Mouse (Mus musculus) G1E (cell line): Measurements from ENCODE around the gene Sbno2. TPM values are rescaled to one million over a fixed set of nuclear protein-coding genes. Genes with fewer than 3 reads are reported as not detected.

ENCODE experiments used
- ATAC-seq: 2 replicates; pipeline ENCODE4 v1.8.0; 2016; ENCODE audit warnings: mild to moderate bottlenecking; ENCODE audit not compliant: insufficient number of reproducible peaks, poor library complexity, low FRiP score, severe bottlenecking; ENCODE audit errors: extremely low read depth
- DNase-seq: peaks from one replicate; pipeline ENCODE4 v3.0.0; 2012; ENCODE audit warnings: low spot score
- H3K27me3 ChIP-seq: 2 replicates; pipeline ENCODE4 v1.6.1; 2012; ENCODE audit warnings: mild to moderate bottlenecking, low read length, inconsistent platforms; ENCODE audit not compliant: insufficient read depth
- H3K36me3 ChIP-seq: replicated peaks from 2 replicates; pipeline ENCODE3; 2012; ENCODE audit warnings: mild to moderate bottlenecking, inconsistent platforms
- H3K4me1 ChIP-seq: 2 replicates; pipeline ENCODE4 v1.6.1; 2012; ENCODE audit warnings: low read depth, low read length, inconsistent platforms, mixed read lengths; ENCODE audit not compliant: insufficient read depth
- H3K4me3 ChIP-seq: 2 replicates; pipeline ENCODE4 v1.5.1; 2012; ENCODE audit warnings: low read depth, mild to moderate bottlenecking, inconsistent platforms, low read length, moderate library complexity, mixed read lengths
- H3K9me3 ChIP-seq: replicated peaks from 2 replicates; pipeline ENCODE4 v1.6.1; 2012; ENCODE audit warnings: inconsistent platforms
- CTCF ChIP-seq: IDR thresholded peaks from 2 replicates; pipeline ENCODE4 v1.5.1; 2012; ENCODE audit warnings: low read depth, low read length, inconsistent platforms, mixed read lengths
- GATA1 ChIP-seq: IDR thresholded peaks from 2 replicates; pipeline ENCODE4 v1.6.1; 2012; ENCODE audit warnings: borderline replicate concordance, low read length, inconsistent platforms, mixed read lengths
- GATA2 ChIP-seq: IDR thresholded peaks from 2 replicates; pipeline ENCODE4 v1.6.1; 2012; ENCODE audit warnings: low read depth, low read length, inconsistent platforms, borderline replicate concordance
- POLR2AphosphoS5 ChIP-seq: IDR thresholded peaks from 2 replicates; pipeline ENCODE4 v1.6.1; 2012; ENCODE audit warnings: low read depth, low read length, inconsistent platforms; ENCODE audit not compliant: insufficient replicate concordance
- TAL1 ChIP-seq: conservative IDR thresholded peaks from 2 replicates; pipeline ENCODE4 v1.6.1; 2012; ENCODE audit warnings: low read depth, low read length, inconsistent platforms, mixed read lengths
- polyA plus RNA-seq: library from polyadenylated mRNA; stranded (reverse); fragments of >175 nt; gene quantifications from 2 replicates; pipeline ENCODE4 v1.2.3, GENCODE M21; 2012
- total RNA-seq, 2 experiments: library from RNA; stranded (forward) in 1 of 2; stranded (reverse) in 1 of 2; fragments of 200-1000 nt in 1 of 2; fragments of >200 nt in 1 of 2; fragmentation: Nextera tagmentation in 1 of 2; gene quantifications; 2 replicates each; pipeline ENCODE4 v1.2.3; 2014 to 2017

Sbno2 gene
- total and polyA plus RNA-seq, 3 experiments = 18.1 to 37.4 (median 34.2) TPM

GRCm38 (mm10) chr10:80052374-80052764 lies 53.0 kb downstream of the Sbno2 start:
- H3K4me3 ChIP-seq = peak overlapping the region; percentile 47; the same call in 1 of the 2 replicates
- no peak for TF ChIP-seq GATA1
- no peak for TF ChIP-seq CTCF
- TF ChIP-seq TAL1 = no peak
- TF ChIP-seq POLR2AphosphoS5 = no peak
- TF ChIP-seq GATA2 = no peak

DNA sequence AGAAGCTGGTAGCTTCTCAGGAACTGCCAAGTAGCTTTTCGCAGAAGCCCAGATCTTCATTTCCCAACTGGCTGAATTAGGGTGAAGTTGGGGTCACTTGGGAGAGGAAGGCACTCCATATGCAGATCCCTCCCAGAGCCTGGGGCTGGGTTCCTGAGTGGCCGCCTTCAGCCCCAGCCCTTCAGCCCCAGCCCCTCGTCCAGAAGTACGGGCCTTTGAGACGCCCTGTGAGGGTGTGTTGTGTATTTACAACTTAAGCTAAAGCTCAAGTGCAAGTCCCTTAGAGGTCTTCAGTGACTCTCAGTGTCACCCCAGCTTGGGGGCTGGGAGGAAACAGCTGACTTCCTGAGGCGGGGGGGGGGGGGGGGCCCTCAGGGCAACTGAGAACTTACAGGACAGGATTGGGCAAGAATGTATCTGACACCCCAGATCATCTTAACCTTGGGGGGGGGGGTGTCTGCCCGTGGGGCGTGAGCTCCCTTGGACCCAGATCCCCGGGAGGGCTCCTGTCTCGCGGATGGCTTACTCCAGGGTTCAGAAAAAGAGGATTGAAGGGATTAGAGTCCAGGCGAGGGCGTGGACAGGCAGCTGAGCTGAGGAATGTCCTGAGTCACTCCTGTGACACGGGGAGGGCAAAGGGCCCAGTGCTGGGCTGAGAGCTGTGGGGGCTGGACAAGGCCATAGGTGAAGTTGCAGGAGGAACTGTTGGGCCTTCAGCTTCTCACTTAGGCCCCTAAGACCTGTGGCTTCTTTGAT lies 53.6 kb downstream of the Sbno2 start:
- H3K27me3 ChIP-seq = no peaks in the 10 kb centered on the region
- TF ChIP-seq POLR2AphosphoS5 (no peak), GATA2 (no peak), TAL1 (no peak), CTCF (no peak), GATA1 (no peak)
- ATAC-seq (no peak), DNase-seq (no peak)
- H3K4me3 ChIP-seq = peak overlapping the region; percentile 47; the same call in 1 of the 2 replicates
- no peaks in the 10 kb centered on the region for H3K9me3 ChIP-seq
- H3K4me1 ChIP-seq = peaks cover 87% of the 10 kb centered on the region
- peaks cover 23% of the 10 kb centered on the region for H3K36me3 ChIP-seq

More at GRCm38 (mm10) chr10:80052374-80052764, 53.0 kb downstream of the Sbno2 start:
- no peaks in the 10 kb centered on the region for H3K27me3 ChIP-seq
- peaks cover 87% of the 10 kb centered on the region for H3K4me1 ChIP-seq
- H3K36me3 ChIP-seq = peaks cover 29% of the 10 kb centered on the region
- ATAC-seq = no peak
- no peak for DNase-seq
- H3K9me3 ChIP-seq = no peaks in the 10 kb centered on the region

DNA sequence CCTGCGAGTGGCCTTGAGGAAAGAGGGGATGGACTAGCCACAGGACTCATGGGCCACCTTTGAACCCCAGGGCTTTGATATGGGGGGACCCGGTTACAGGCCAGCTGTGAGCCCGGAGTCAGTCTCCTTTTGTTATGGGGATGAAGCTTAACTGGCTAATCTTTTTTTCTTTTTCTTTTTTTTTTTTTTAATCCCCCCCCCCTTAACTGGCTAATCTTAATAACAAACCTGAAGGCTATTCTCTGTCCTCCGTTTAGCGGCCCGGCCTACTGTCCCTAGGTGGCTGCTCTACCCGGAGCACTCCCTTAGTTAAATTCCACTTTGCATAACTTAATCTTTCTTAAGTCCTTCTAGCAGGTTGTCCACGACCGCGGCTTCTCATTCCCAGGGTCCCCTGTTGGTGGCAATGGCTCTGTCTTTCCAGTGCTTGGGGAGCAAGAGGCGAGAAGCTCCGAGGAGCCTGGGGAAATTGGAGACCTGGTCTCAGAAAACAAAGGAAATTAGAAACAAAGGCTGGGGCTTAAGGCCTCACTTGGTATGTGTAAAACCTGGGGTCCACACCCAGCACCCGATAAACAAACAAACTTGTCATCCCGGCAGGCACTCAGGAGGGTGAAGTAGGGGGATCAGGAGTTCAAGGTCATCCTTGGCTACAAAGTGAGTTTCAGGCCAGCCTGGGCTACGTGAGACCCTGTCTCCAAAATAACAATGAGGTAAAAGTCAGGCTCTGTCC lies 54.3 kb downstream of the Sbno2 start:
- TF ChIP-seq CTCF = no peak
- no peak for TF ChIP-seq POLR2AphosphoS5
- TF ChIP-seq GATA1 = no peak
- TF ChIP-seq TAL1 = no peak
- TF ChIP-seq GATA2 = no peak
- Histone ChIP-seq H3K36me3 (peaks cover 16% of the 10 kb centered on the region), H3K27me3 (no peaks in the 10 kb centered on the region), H3K4me3 (no peak overlapping the region; the same call in 1 of the 2 replicates), H3K4me1 (peaks cover 83% of the 10 kb centered on the region), H3K9me3 (no peaks in the 10 kb centered on the region)
- no peak for ATAC-seq
- no peak for DNase-seq

GRCm38 (mm10) chr10:80050244-80050643 lies 55.1 kb downstream of the Sbno2 start:
- Histone ChIP-seq H3K9me3 (no peaks in the 10 kb centered on the region), H3K27me3 (no peaks in the 10 kb centered on the region), H3K4me3 (no peak overlapping the region), H3K4me1 (peaks cover 82% of the 10 kb centered on the region), H3K36me3 (peaks cover 8% of the 10 kb centered on the region)
- ATAC-seq = no peak
- DNase-seq = no peak
- TF ChIP-seq CTCF (no peak), POLR2AphosphoS5 (no peak), GATA2 (no peak), GATA1 (no peak), TAL1 (no peak)

DNA sequence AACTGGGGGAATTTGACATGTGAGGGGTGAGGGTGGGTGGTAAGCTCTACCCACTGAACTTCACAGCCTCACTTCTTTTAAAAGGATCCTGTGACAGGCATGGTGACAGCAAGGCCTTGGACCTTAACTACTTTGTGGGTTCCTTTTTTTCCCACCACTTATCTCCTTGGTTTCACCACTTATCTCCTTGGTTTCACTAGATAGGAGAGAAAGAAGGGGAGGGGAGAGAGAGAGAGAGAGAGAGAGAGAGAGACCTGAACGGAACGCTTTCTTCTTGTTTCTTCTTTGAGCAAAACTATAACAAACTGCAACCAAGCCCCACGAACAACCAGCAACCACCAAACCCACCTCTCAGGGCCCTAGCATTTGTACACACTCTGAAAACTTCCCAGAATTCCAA lies 56.5 kb downstream of the Sbno2 start:
- H3K9me3 ChIP-seq = no peaks in the 10 kb centered on the region
- peaks cover 75% of the 10 kb centered on the region for H3K4me1 ChIP-seq
- ATAC-seq (no peak), DNase-seq (no peak)
- no peaks in the 10 kb centered on the region for H3K27me3 ChIP-seq
- H3K4me3 ChIP-seq = no peak overlapping the region; the same call in 1 of the 2 replicates
- TF ChIP-seq TAL1 (no peak), POLR2AphosphoS5 (no peak), GATA1 (no peak), GATA2 (no peak), CTCF (no peak)
- H3K36me3 ChIP-seq = no peaks in the 10 kb centered on the region

- Histone ChIP-seq H3K4me1 (peaks cover 77% of the 10 kb centered on the region), H3K9me3 (no peaks in the 10 kb centered on the region), H3K36me3 (no peaks in the 10 kb centered on the region), H3K27me3 (no peaks in the 10 kb centered on the region), H3K4me3 (no peak overlapping the region; the same call in 1 of the 2 replicates)
- ATAC-seq = no peak
- TF ChIP-seq POLR2AphosphoS5 = no peak
- TF ChIP-seq GATA2 = no peak
- no peak for TF ChIP-seq TAL1
- no peak for TF ChIP-seq CTCF
- TF ChIP-seq GATA1 = no peak
- DNase-seq = no peak
Measured at GRCm38 (mm10) chr10:80048396-80048795, 57.0 kb downstream of the Sbno2 start.
